Mouse (Mus musculus): ENCODE measurements around the gene Dpf1.

DNA sequence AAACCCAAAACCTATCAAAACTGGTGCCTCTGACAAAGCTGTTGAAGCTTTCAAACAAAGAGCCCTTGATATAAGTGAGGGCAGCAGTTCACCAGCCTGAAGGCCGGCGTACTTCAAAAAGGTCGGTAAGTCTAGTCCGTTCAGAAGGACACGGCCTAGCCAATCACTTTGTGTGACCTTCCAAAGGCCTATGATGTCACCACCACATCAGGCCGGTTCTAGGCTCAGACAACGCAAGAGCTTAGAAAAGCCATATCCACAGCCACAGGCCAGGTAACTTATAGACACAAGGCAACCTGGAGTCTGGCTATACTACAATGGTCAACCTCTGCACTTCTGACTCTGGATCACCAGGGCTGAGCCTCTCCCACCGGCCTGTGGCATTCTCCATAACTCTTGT lies 23.8 kb upstream of the Dpf1 start:
- TF ChIP-seq CTCF (IDR thresholded peaks at IDR 0.05; ENCODE audit: low read depth, low read length) (no peak), GATA2 (IDR thresholded peaks at IDR 0.05; ENCODE audit: borderline replicate concordance, low read depth, low read length) (no peak), GATA1 (IDR thresholded peaks at IDR 0.05; ENCODE audit: borderline replicate concordance, low read length) (no peak)

All from G1E (cell line).